ENCODE assay signal across 8 mouse cellular contexts in genomic region chr17:34188010-34188409, GRCm38 (mm10). TPM values are rescaled to one million over a fixed set of nuclear protein-coding genes. Genes with fewer than 3 reads are reported as not detected.
A peak's percentile ranks its signal among the peaks of the same experiment; 100 is the strongest.
DNase-seq lines count a peak whose midpoint lies in the region; ATAC-seq and TF ChIP-seq lines count a peak whose summit lies in the region.

No protein-coding gene starts in this region.

- H3K36me3 ChIP-seq in kidney, adult 2 months (ENCODE audit: control insufficient read depth, insufficient read depth, low read length) = no peaks in the 10 kb centered on the region
- no peaks in the 10 kb centered on the region for H3K36me3 ChIP-seq in forebrain, postnatal 0 days (ENCODE audit: insufficient read depth)
- H3K36me3 ChIP-seq in limb, embryonic 13.5 days = no peaks in the 10 kb centered on the region
- no peaks in the 10 kb centered on the region for H3K36me3 ChIP-seq in neural tube, embryonic 12.5 days

- no peaks in the 10 kb centered on the region for H3K4me1 ChIP-seq in kidney, adult 2 months (ENCODE audit: control insufficient read depth, insufficient read depth, low read length)
- peaks cover 7% of the 10 kb centered on the region; the same call in 1 of the 2 replicates for H3K4me1 ChIP-seq in forebrain, postnatal 0 days (ENCODE audit: insufficient read depth)
- H3K4me1 ChIP-seq in limb, embryonic 13.5 days = peaks cover 12% of the 10 kb centered on the region
- peaks cover 15% of the 10 kb centered on the region for H3K4me1 ChIP-seq in neural tube, embryonic 12.5 days

- no peak for TF ChIP-seq POLR2A in kidney, adult 2 months (IDR thresholded peaks at IDR 0.05; ENCODE audit: low read depth, low read length)

- H3K27ac ChIP-seq in kidney, adult 2 months (ENCODE audit: insufficient read depth, low read depth, low read length) = no peak overlapping the region; the same call in 1 of the 2 replicates
- 0 out of 2 replicates have a peak overlapping the region, but pooled peaks have one; percentile 57 for H3K27ac ChIP-seq in forebrain, postnatal 0 days (ENCODE audit: low read depth, low read length)
- no peak overlapping the region for H3K27ac ChIP-seq in limb, embryonic 13.5 days
- H3K27ac ChIP-seq in neural tube, embryonic 12.5 days = no peak overlapping the region

- DNase-seq in kidney, adult 2 months = no peak
- DNase-seq in kidney, postnatal 14 days = no peak
- DNase-seq in NIH3T3 (ENCODE audit: low read depth) = peak; percentile 43
- no peak for DNase-seq in forebrain, postnatal 0 days
- DNase-seq in yolk sac, embryonic 10.5 days (ENCODE audit: low spot score) = no peak
- DNase-seq in kidney, adult 11 months = no peak

- no peak for ATAC-seq in forebrain, postnatal 0 days
- no peak for ATAC-seq in limb, embryonic 13.5 days (ENCODE audit: low FRiP score, low read depth)
- ATAC-seq in neural tube, embryonic 12.5 days (ENCODE audit: low FRiP score, low read depth) = no peak

- TF ChIP-seq CTCF in kidney, adult 2 months (conservative IDR thresholded peaks at IDR 0.05; ENCODE audit: insufficient read depth, insufficient read length, low read depth, low read length) = no peak
- TF ChIP-seq CTCF in forebrain, postnatal 0 days (IDR thresholded peaks at IDR 0.05; ENCODE audit: low read depth) = no peak

- peak overlapping the region; percentile 90 for H3K4me2 ChIP-seq in forebrain, postnatal 0 days (ENCODE audit: low read depth)
- H3K4me2 ChIP-seq in limb, embryonic 13.5 days (replicated peaks) = peak overlapping the region; percentile 94
- H3K4me2 ChIP-seq in neural tube, embryonic 12.5 days (replicated peaks) = peak overlapping the region; percentile 76

- no peaks in the 10 kb centered on the region for H3K9me3 ChIP-seq in forebrain, postnatal 0 days (ENCODE audit: low read length)
- H3K9me3 ChIP-seq in limb, embryonic 13.5 days = no peaks in the 10 kb centered on the region
- no peaks in the 10 kb centered on the region for H3K9me3 ChIP-seq in neural tube, embryonic 12.5 days

- peak overlapping the region; percentile 58 for H3K9ac ChIP-seq in forebrain, postnatal 0 days
- H3K9ac ChIP-seq in limb, embryonic 13.5 days = peak overlapping the region; percentile 74
- peak overlapping the region; percentile 36 for H3K9ac ChIP-seq in neural tube, embryonic 12.5 days

- no peaks in the 10 kb centered on the region for H3K27me3 ChIP-seq in kidney, adult 2 months (replicated peaks; ENCODE audit: control insufficient read depth, insufficient read depth, low read length)
- peaks cover 20% of the 10 kb centered on the region for H3K27me3 ChIP-seq in forebrain, postnatal 0 days (ENCODE audit: insufficient read depth, low read length)
- peaks cover 88% of the 10 kb centered on the region for H3K27me3 ChIP-seq in limb, embryonic 13.5 days
- H3K27me3 ChIP-seq in neural tube, embryonic 12.5 days (replicated peaks) = peaks cover 74% of the 10 kb centered on the region

- peak overlapping the region; percentile 82 for H3K4me3 ChIP-seq in kidney, adult 2 months (ENCODE audit: insufficient read depth, low read depth, low read length)
- H3K4me3 ChIP-seq in forebrain, postnatal 0 days (ENCODE audit: low read depth, low read length) = peak overlapping the region; percentile 53
- H3K4me3 ChIP-seq in limb, embryonic 13.5 days = peak overlapping the region; percentile 58
- H3K4me3 ChIP-seq in neural tube, embryonic 12.5 days = peak overlapping the region; percentile 35

- 2% methylated on average over 20 of the region's 20 CpGs for WGBS in kidney, adult 2 months
- 3% methylated on average over 20 of the region's 20 CpGs for WGBS in forebrain, postnatal 0 days
- 4% methylated on average over 20 of the region's 20 CpGs for WGBS in limb, embryonic 13.5 days
- WGBS in neural tube, embryonic 12.5 days = 2% methylated on average over 20 of the region's 20 CpGs

RNA-seq across cellular contexts. Expression of gene Psmb9, which starts 0.4 kb away (rescaled TPM):
- polyA plus RNA-seq in kidney, adult 2 months (2012; rRNA removed) = 21.5 and 32.3 TPM in 2 replicates
- 1.2 and 1.9 TPM in 2 replicates for total RNA-seq in forebrain, postnatal 0 days (2014; rRNA removed)
- 2.0 and 2.3 TPM in 2 replicates for polyA plus RNA-seq in forebrain, postnatal 0 days (2015; fragmentation: Nextera tagmentation; extraction: Ambion mirVana)
- 2.7 and 3.6 TPM in 2 replicates for polyA plus RNA-seq in limb, embryonic 13.5 days (2015; fragmentation: Nextera tagmentation; extraction: Ambion mirVana)
- 0.57 and 1.0 TPM in 2 replicates for polyA plus RNA-seq in neural tube, embryonic 12.5 days (2016; fragmentation: Nextera tagmentation; extraction: Ambion mirVana)

RNA-seq across cellular contexts. Expression of gene Tap1, which starts 0.7 kb away (rescaled TPM):
- 14.5 and 19.4 TPM in 2 replicates for polyA plus RNA-seq in kidney, adult 2 months (2012; rRNA removed)
- 5.2 and 7.5 TPM in 2 replicates for total RNA-seq in forebrain, postnatal 0 days (2014; rRNA removed)
- 4.6 and 5.0 TPM in 2 replicates for polyA plus RNA-seq in forebrain, postnatal 0 days (2015; fragmentation: Nextera tagmentation; extraction: Ambion mirVana)
- polyA plus RNA-seq in limb, embryonic 13.5 days (2015; fragmentation: Nextera tagmentation; extraction: Ambion mirVana) = 8.0 and 8.4 TPM in 2 replicates
- polyA plus RNA-seq in neural tube, embryonic 12.5 days (2016; fragmentation: Nextera tagmentation; extraction: Ambion mirVana) = 1.3 and 1.9 TPM in 2 replicates

RNA-seq across cellular contexts. Expression of gene Psmb8, which starts 9.5 kb away (rescaled TPM):
- polyA plus RNA-seq in kidney, adult 2 months (2012; rRNA removed) = 34.2 and 58.1 TPM in 2 replicates
- 1.5 and 2.9 TPM in 2 replicates for total RNA-seq in forebrain, postnatal 0 days (2014; rRNA removed)
- polyA plus RNA-seq in forebrain, postnatal 0 days (2015; fragmentation: Nextera tagmentation; extraction: Ambion mirVana) = 4.8 and 7.2 TPM in 2 replicates
- polyA plus RNA-seq in limb, embryonic 13.5 days (2015; fragmentation: Nextera tagmentation; extraction: Ambion mirVana) = 5.5 and 5.6 TPM in 2 replicates
- 2.3 and 2.4 TPM in 2 replicates for polyA plus RNA-seq in neural tube, embryonic 12.5 days (2016; fragmentation: Nextera tagmentation; extraction: Ambion mirVana)

RNA-seq across cellular contexts. Expression of gene Tap2, which starts 15.3 kb away (rescaled TPM):
- polyA plus RNA-seq in kidney, adult 2 months (2012; rRNA removed) = 25.0 and 29.2 TPM in 2 replicates
- total RNA-seq in forebrain, postnatal 0 days (2014; rRNA removed) = 1.3 and 1.9 TPM in 2 replicates
- 3.2 and 3.8 TPM in 2 replicates for polyA plus RNA-seq in forebrain, postnatal 0 days (2015; fragmentation: Nextera tagmentation; extraction: Ambion mirVana)
- 2.0 and 3.1 TPM in 2 replicates for polyA plus RNA-seq in limb, embryonic 13.5 days (2015; fragmentation: Nextera tagmentation; extraction: Ambion mirVana)
- 0.89 and 1.7 TPM in 2 replicates for polyA plus RNA-seq in neural tube, embryonic 12.5 days (2016; fragmentation: Nextera tagmentation; extraction: Ambion mirVana)

RNA-seq across cellular contexts. Expression of gene H2-DMb1, which starts 35.1 kb away (rescaled TPM):
- polyA plus RNA-seq in kidney, adult 2 months (2012; rRNA removed) = 72.3 and 80.5 TPM in 2 replicates
- total RNA-seq in forebrain, postnatal 0 days (2014; rRNA removed) = 0.62 and 2.8 TPM in 2 replicates
- 1.5 and 1.7 TPM in 2 replicates for polyA plus RNA-seq in forebrain, postnatal 0 days (2015; fragmentation: Nextera tagmentation; extraction: Ambion mirVana)
- 1.5 and 1.7 TPM in 2 replicates for polyA plus RNA-seq in limb, embryonic 13.5 days (2015; fragmentation: Nextera tagmentation; extraction: Ambion mirVana)
- polyA plus RNA-seq in neural tube, embryonic 12.5 days (2016; fragmentation: Nextera tagmentation; extraction: Ambion mirVana) = 0.23 and 0.47 TPM in 2 replicates
